Mouse (Mus musculus): ENCODE data around the gene Lipe.

The Lipe gene

GRCm38 (mm10) chr7:25385850-25386555 lies 12.5 kb downstream of the Lipe start:
- DNase-seq (ENCODE audit: low read depth, low spot score): no peak

- DNase-seq (ENCODE audit: low read depth, low spot score): no peak
Measured at GRCm38 (mm10) chr7:25385259-25385658, 13.3 kb downstream of the Lipe start.

GRCm38 (mm10) chr7:25384818-25385217 lies 13.7 kb downstream of the Lipe start:
- DNase-seq (ENCODE audit: low read depth, low spot score): no peak

- no peak for DNase-seq (ENCODE audit: low read depth, low spot score)
Measured at GRCm38 (mm10) chr7:25384318-25384717, 14.2 kb downstream of the Lipe start.

- no peak for DNase-seq (ENCODE audit: low read depth, low spot score)
Measured at GRCm38 (mm10) chr7:25383891-25384290, 14.6 kb downstream of the Lipe start.

- no peak for DNase-seq (ENCODE audit: low read depth, low spot score)
Measured at GRCm38 (mm10) chr7:25383385-25383784, 15.1 kb downstream of the Lipe start.

GRCm38 (mm10) chr7:25382541-25382940 lies 16.0 kb downstream of the Lipe start:
- DNase-seq (ENCODE audit: low read depth, low spot score): peak; percentile 71

GRCm38 (mm10) chr7:25381284-25381680 lies 17.2 kb downstream of the Lipe start:
- DNase-seq (ENCODE audit: low read depth, low spot score): no peak

- DNase-seq (ENCODE audit: low read depth, low spot score): no peak
Measured at GRCm38 (mm10) chr7:25380392-25381283, 17.9 kb downstream of the Lipe start.

GRCm38 (mm10) chr7:25379551-25380351 lies 18.8 kb downstream of the Lipe start:
- peak; percentile 82 for DNase-seq (ENCODE audit: low read depth, low spot score)

GRCm38 (mm10) chr7:25378181-25379100 lies 20.1 kb downstream of the Lipe start:
- no peak for DNase-seq (ENCODE audit: low read depth, low spot score)

GRCm38 (mm10) chr7:25377100-25377700 lies 21.3 kb downstream of the Lipe start:
- DNase-seq (ENCODE audit: low read depth, low spot score): peak; percentile 86

- DNase-seq (ENCODE audit: low read depth, low spot score): peak; percentile 97
Measured at GRCm38 (mm10) chr7:25376556-25376955, 22.0 kb downstream of the Lipe start.

- DNase-seq (ENCODE audit: low read depth, low spot score): no peak
Measured at GRCm38 (mm10) chr7:25372441-25372840, 26.1 kb downstream of the Lipe start.

- no peak for DNase-seq (ENCODE audit: low read depth, low spot score)
Measured at GRCm38 (mm10) chr7:25369058-25369749, 29.3 kb downstream of the Lipe start, which contains the start of gene Cnfn. Gene Cnfn, minus strand, starts transcription at chr7:25369724.

- no peak for DNase-seq (ENCODE audit: low read depth, low spot score)
Measured at GRCm38 (mm10) chr7:25368333-25368732, 30.2 kb downstream of the Lipe start.

- peak; percentile 54 for DNase-seq (ENCODE audit: low read depth, low spot score)
Measured at GRCm38 (mm10) chr7:25367632-25368293, 30.7 kb downstream of the Lipe start.

GRCm38 (mm10) chr7:25365937-25366625 lies 32.4 kb downstream of the Lipe start:
- DNase-seq (ENCODE audit: low read depth, low spot score): peak; percentile 49

GRCm38 (mm10) chr7:25363632-25364031 lies 34.9 kb downstream of the Lipe start:
- DNase-seq (ENCODE audit: low read depth, low spot score): no peak
